Mouse (Mus musculus) megakaryocyte, embryonic 14.5 days (primary cell): ENCODE data around the gene Crtap. TPM values are rescaled to one million over a fixed set of nuclear protein-coding genes. Genes with fewer than 3 reads are reported as not detected.

Experiments
- H3K27me3 ChIP-seq: replicated peaks from 2 replicates; pipeline ENCODE3; 2012; ENCODE audit warnings: inconsistent platforms
- H3K36me3 ChIP-seq: replicated peaks from 2 replicates; pipeline ENCODE3; 2012; ENCODE audit warnings: low read length, inconsistent platforms, mixed read lengths
- H3K4me1 ChIP-seq: 2 replicates; pipeline ENCODE4 v1.6.1; 2012; ENCODE audit warnings: inconsistent platforms
- H3K4me3 ChIP-seq: replicated peaks from 2 replicates; pipeline ENCODE3; 2012; ENCODE audit warnings: moderate library complexity, mild to moderate bottlenecking, inconsistent platforms
- H3K9me3 ChIP-seq: 2 replicates; pipeline ENCODE4 v1.6.1; 2012; ENCODE audit warnings: inconsistent platforms
- FLI1 ChIP-seq: IDR thresholded peaks from 2 replicates; pipeline ENCODE4 v1.6.1; 2012; ENCODE audit warnings: low read length, inconsistent platforms, mixed read lengths
- GATA1 ChIP-seq: IDR thresholded peaks from 3 replicates; pipeline ENCODE4 v1.6.1; 2012; ENCODE audit warnings: mixed read lengths, low read length, inconsistent platforms, borderline replicate concordance
- polyA plus RNA-seq: library from polyadenylated mRNA; stranded (reverse); fragments of >175 nt; gene quantifications from 2 replicates; pipeline ENCODE4 v1.2.3, GENCODE M21; 2012; ENCODE audit warnings: low replicate concordance; ENCODE audit not compliant: insufficient read depth

Crtap gene
- polyA plus RNA-seq, result 20.4 and 57.9 TPM in 2 replicates

GRCm38 (mm10) chr9:114389905-114390748, at the start of gene Crtap:
TSS of gene Crtap (minus strand) at chr9:114390675.
- H3K36me3 ChIP-seq, result peaks cover 31% of the 10 kb centered on the region
- TF ChIP-seq GATA1 (no peak), FLI1 (no peak)
- no peaks in the 10 kb centered on the region for H3K9me3 ChIP-seq
- H3K4me1 ChIP-seq, result peaks cover 73% of the 10 kb centered on the region
- no peaks in the 10 kb centered on the region for H3K27me3 ChIP-seq
- peak within 1 kb of the TSS; percentile 95 for H3K4me3 ChIP-seq

- Histone ChIP-seq H3K36me3 (peaks cover 81% of the 10 kb centered on the region), H3K9me3 (no peaks in the 10 kb centered on the region), H3K27me3 (no peaks in the 10 kb centered on the region), H3K4me1 (peaks cover 4% of the 10 kb centered on the region; the same call in 1 of the 2 replicates), H3K4me3 (no peak overlapping the region)
- TF ChIP-seq GATA1 (no peak), FLI1 (no peak)
These were observed 45.2 kb upstream of the Crtap start for GRCm38 (mm10) chr9:114435668-114436067.

- H3K36me3 ChIP-seq, result peaks cover 86% of the 10 kb centered on the region
- H3K27me3 ChIP-seq, result no peaks in the 10 kb centered on the region
- no peak for TF ChIP-seq GATA1
- TF ChIP-seq FLI1, result no peak
- no peak overlapping the region for H3K4me3 ChIP-seq
- H3K4me1 ChIP-seq, result peaks cover 29% of the 10 kb centered on the region
- H3K9me3 ChIP-seq, result peaks cover 7% of the 10 kb centered on the region
These were observed 37.8 kb upstream of the Crtap start for GRCm38 (mm10) chr9:114428103-114428834.

- Histone ChIP-seq H3K4me3 (no peak overlapping the region), H3K36me3 (peaks cover 85% of the 10 kb centered on the region), H3K27me3 (no peaks in the 10 kb centered on the region), H3K9me3 (peaks cover 7% of the 10 kb centered on the region), H3K4me1 (peaks cover 29% of the 10 kb centered on the region)
- no peak for TF ChIP-seq GATA1
- TF ChIP-seq FLI1, result no peak
These were observed 37.0 kb upstream of the Crtap start for GRCm38 (mm10) chr9:114427425-114427824.

- Histone ChIP-seq H3K27me3 (no peaks in the 10 kb centered on the region), H3K4me1 (peaks cover 29% of the 10 kb centered on the region), H3K9me3 (peaks cover 7% of the 10 kb centered on the region), H3K36me3 (peaks cover 87% of the 10 kb centered on the region), H3K4me3 (peak overlapping the region; percentile 16)
- TF ChIP-seq FLI1 (no peak), GATA1 (no peak)
These were observed 35.7 kb upstream of the Crtap start for GRCm38 (mm10) chr9:114426201-114426600.

- H3K4me3 ChIP-seq, result no peak overlapping the region
- no peak for TF ChIP-seq GATA1
- no peak for TF ChIP-seq FLI1
- H3K27me3 ChIP-seq, result no peaks in the 10 kb centered on the region
- H3K9me3 ChIP-seq, result peaks cover 8% of the 10 kb centered on the region
- H3K36me3 ChIP-seq, result peaks cover 86% of the 10 kb centered on the region
- H3K4me1 ChIP-seq, result peaks cover 29% of the 10 kb centered on the region
These were observed 35.1 kb upstream of the Crtap start for GRCm38 (mm10) chr9:114425576-114425975.

- Histone ChIP-seq H3K9me3 (peaks cover 27% of the 10 kb centered on the region), H3K27me3 (no peaks in the 10 kb centered on the region), H3K36me3 (peaks cover 82% of the 10 kb centered on the region), H3K4me1 (peaks cover 9% of the 10 kb centered on the region), H3K4me3 (no peak overlapping the region)
- TF ChIP-seq FLI1 (no peak), GATA1 (no peak)
These were observed 31.3 kb upstream of the Crtap start for GRCm38 (mm10) chr9:114421797-114422196.

- Histone ChIP-seq H3K36me3 (peaks cover 81% of the 10 kb centered on the region), H3K4me1 (peaks cover 2% of the 10 kb centered on the region), H3K27me3 (no peaks in the 10 kb centered on the region), H3K9me3 (peaks cover 33% of the 10 kb centered on the region), H3K4me3 (no peak overlapping the region)
- TF ChIP-seq FLI1, result no peak
- no peak for TF ChIP-seq GATA1
These were observed 30.6 kb upstream of the Crtap start for GRCm38 (mm10) chr9:114421045-114421444.

- TF ChIP-seq GATA1 (no peak), FLI1 (no peak)
- H3K4me1 ChIP-seq, result no peaks in the 10 kb centered on the region
- peaks cover 34% of the 10 kb centered on the region for H3K9me3 ChIP-seq
- H3K27me3 ChIP-seq, result no peaks in the 10 kb centered on the region
- H3K4me3 ChIP-seq, result no peak overlapping the region
- peaks cover 81% of the 10 kb centered on the region for H3K36me3 ChIP-seq
These were observed 30.0 kb upstream of the Crtap start for GRCm38 (mm10) chr9:114420443-114420842.

- no peak overlapping the region for H3K4me3 ChIP-seq
- no peaks in the 10 kb centered on the region for H3K4me1 ChIP-seq
- H3K9me3 ChIP-seq, result peaks cover 54% of the 10 kb centered on the region
- TF ChIP-seq FLI1 (no peak), GATA1 (no peak)
- H3K36me3 ChIP-seq, result peaks cover 85% of the 10 kb centered on the region
- no peaks in the 10 kb centered on the region for H3K27me3 ChIP-seq
These were observed 27.7 kb upstream of the Crtap start for GRCm38 (mm10) chr9:114418187-114418586.
